Comparison of ENCODE assay signal across 8 mouse cellular contexts in genomic region chr15:78835200-78836085, GRCm38 (mm10). TPM values are rescaled to one million over a fixed set of nuclear protein-coding genes. Genes with fewer than 3 reads are reported as not detected.
A peak's percentile ranks its signal among the peaks of the same experiment; 100 is the strongest.
DNase-seq lines count a peak whose midpoint lies in the region; ATAC-seq and TF ChIP-seq lines count a peak whose summit lies in the region.

No protein-coding gene starts in this region.

- H3K9me3 ChIP-seq in hindbrain, embryonic 10.5 days: peaks cover 4% of the 10 kb centered on the region; the same call in 1 of the 2 replicates
- H3K9me3 ChIP-seq in limb, embryonic 13.5 days: no peaks in the 10 kb centered on the region
- 0 out of 2 replicates have a peak, but pooled peaks cover 2% of the 10 kb centered on the region for H3K9me3 ChIP-seq in midbrain, embryonic 12.5 days

- 6% methylated on average over 12 of the region's 12 CpGs for WGBS in hindbrain, embryonic 10.5 days
- 16% methylated on average over 12 of the region's 12 CpGs for WGBS in limb, embryonic 13.5 days
- WGBS in midbrain, embryonic 12.5 days: 7% methylated on average over 12 of the region's 12 CpGs

- no peak for TF ChIP-seq CTCF in C2C12 (IDR thresholded peaks at IDR 0.05; ENCODE audit: control insufficient read depth, insufficient read depth, insufficient read length)
- TF ChIP-seq CTCF in embryonic fibroblast, embryonic 13.5 days (IDR thresholded peaks at IDR 0.05; ENCODE audit: borderline replicate concordance, insufficient read depth, low read length): no peak

- peak overlapping the region; percentile 61 for H3ac ChIP-seq in C2C12 (ENCODE audit: control insufficient read depth, insufficient read length, low read depth)

- DNase-seq in adrenal gland, adult 2 months: peak; percentile 63
- peak; percentile 58 for DNase-seq in hindbrain, embryonic 10.5 days (ENCODE audit: low spot score)
- no peak for DNase-seq in layer of hippocampus, adult 8-10 months (ENCODE audit: low spot score in 2 of 2)
- DNase-seq in urinary bladder, adult 18-20 months (ENCODE audit: low spot score in 2 of 2): no peak

- peaks cover 11% of the 10 kb centered on the region for H3K4me1 ChIP-seq in embryonic fibroblast, embryonic 13.5 days (ENCODE audit: control insufficient read depth, insufficient read depth, low read length)
- H3K4me1 ChIP-seq in hindbrain, embryonic 10.5 days (replicated peaks): peaks cover 76% of the 10 kb centered on the region
- H3K4me1 ChIP-seq in limb, embryonic 13.5 days: peaks cover 70% of the 10 kb centered on the region
- peaks cover 50% of the 10 kb centered on the region for H3K4me1 ChIP-seq in midbrain, embryonic 12.5 days

- H3K79me3 ChIP-seq in C2C12 (ENCODE audit: low read depth): no peaks in the 10 kb centered on the region

- no peaks in the 10 kb centered on the region for H3K27me3 ChIP-seq in C2C12 (ENCODE audit: control insufficient read depth, insufficient read depth, insufficient read length)
- peaks cover 5% of the 10 kb centered on the region; the same call in 1 of the 2 replicates for H3K27me3 ChIP-seq in hindbrain, embryonic 10.5 days (ENCODE audit: insufficient read depth, poor library complexity, severe bottlenecking)
- no peaks in the 10 kb centered on the region for H3K27me3 ChIP-seq in limb, embryonic 13.5 days
- peaks cover 15% of the 10 kb centered on the region for H3K27me3 ChIP-seq in midbrain, embryonic 12.5 days

- no peaks in the 10 kb centered on the region for H3K36me3 ChIP-seq in C2C12 (ENCODE audit: control insufficient read depth, insufficient read depth)
- no peaks in the 10 kb centered on the region for H3K36me3 ChIP-seq in hindbrain, embryonic 10.5 days
- no peaks in the 10 kb centered on the region for H3K36me3 ChIP-seq in limb, embryonic 13.5 days
- H3K36me3 ChIP-seq in midbrain, embryonic 12.5 days: no peaks in the 10 kb centered on the region

- no peaks in the 10 kb centered on the region for H3K79me2 ChIP-seq in C2C12 (ENCODE audit: control insufficient read depth, insufficient read depth)

- 0 out of 2 replicates have a peak overlapping the region, but pooled peaks have one; percentile 8 for H3K9ac ChIP-seq in limb, embryonic 13.5 days
- H3K9ac ChIP-seq in midbrain, embryonic 12.5 days (replicated peaks): peak overlapping the region; percentile 39

- H3K27ac ChIP-seq in embryonic fibroblast, embryonic 13.5 days (ENCODE audit: insufficient read depth, low read length): peak overlapping the region; percentile 60
- peak overlapping the region; percentile 92 for H3K27ac ChIP-seq in hindbrain, embryonic 10.5 days
- H3K27ac ChIP-seq in limb, embryonic 13.5 days: peak overlapping the region; percentile 61
- peak overlapping the region; percentile 63 for H3K27ac ChIP-seq in midbrain, embryonic 12.5 days (replicated peaks)

- no peak for ATAC-seq in limb, embryonic 13.5 days (ENCODE audit: low FRiP score, low read depth)
- ATAC-seq in midbrain, embryonic 12.5 days (ENCODE audit: low FRiP score, low read depth): no peak

- H3K4me2 ChIP-seq in limb, embryonic 13.5 days (replicated peaks): no peak overlapping the region
- no peak overlapping the region for H3K4me2 ChIP-seq in midbrain, embryonic 12.5 days (replicated peaks)

- no peak for TF ChIP-seq POLR2A in embryonic fibroblast, embryonic 13.5 days (IDR thresholded peaks at IDR 0.05; ENCODE audit: low read depth, low read length)

- no peak overlapping the region for H3K4me3 ChIP-seq in C2C12 (ENCODE audit: insufficient read depth, poor library complexity, severe bottlenecking)
- no peak overlapping the region for H3K4me3 ChIP-seq in embryonic fibroblast, embryonic 13.5 days (ENCODE audit: insufficient read depth, low read length)
- H3K4me3 ChIP-seq in hindbrain, embryonic 10.5 days: peak overlapping the region; percentile 7
- no peak overlapping the region for H3K4me3 ChIP-seq in limb, embryonic 13.5 days
- no peak overlapping the region for H3K4me3 ChIP-seq in midbrain, embryonic 12.5 days

TF ChIP-seq in C2C12, 6 proteins besides CTCF, POLR2A, EP300 and RAD21:
- TF ChIP-seq MYOD1 (IDR thresholded peaks at IDR 0.05; ENCODE audit: control insufficient read depth, insufficient read length, low read depth): peak; percentile 13
- no peak for TF ChIP-seq USF1 (IDR thresholded peaks at IDR 0.05; ENCODE audit: low read depth)
- TF ChIP-seq FOSL1 (IDR thresholded peaks at IDR 0.05; ENCODE audit: insufficient read depth, low read length, poor library complexity, severe bottlenecking): no peak
- peak; percentile 87 for TF ChIP-seq MAX (IDR thresholded peaks at IDR 0.05)
- TF ChIP-seq MYOG (IDR thresholded peaks at IDR 0.05; ENCODE audit: control insufficient read depth, extremely low read depth, insufficient read length): no peak
- TF ChIP-seq CEBPB (IDR thresholded peaks at IDR 0.05; ENCODE audit: low read depth): no peak

RNA-seq across cellular contexts. Expression of gene Cdc42ep1, which starts 7.0 kb away (rescaled TPM):
- polyA plus RNA-seq in C2C12 (2012; fragmentation: generic; extraction: Trizol): 55.2 TPM
- 10 to 100 TPM; 36.9 to 57.2 TPM for total RNA-seq in adrenal gland, adult 2 months (2021)
- 100 and 122 TPM in 2 replicates for polyA plus RNA-seq in adrenal gland, adult 2 months (2012; rRNA removed)
- 26.1 and 30.9 TPM in 2 replicates for polyA plus RNA-seq in embryonic fibroblast, embryonic 13.5 days (2011; ENCODE audit: insufficient read length, low read depth, missing spikeins)
- polyA plus RNA-seq in hindbrain, embryonic 10.5 days (2016; fragmentation: Nextera tagmentation; extraction: Ambion mirVana): 19.2 and 19.4 TPM in 2 replicates
- 17.9 and 19.1 TPM in 2 replicates for polyA plus RNA-seq in limb, embryonic 13.5 days (2015; fragmentation: Nextera tagmentation; extraction: Ambion mirVana)
- 11.5 and 11.9 TPM in 2 replicates for polyA plus RNA-seq in midbrain, embryonic 12.5 days (2016; fragmentation: Nextera tagmentation; extraction: Ambion mirVana)
- 10 to 100 TPM; 14.5 to 18.7 (median 16.2) TPM for total RNA-seq in layer of hippocampus, adult 8-10 months (2022)

RNA-seq across cellular contexts. Expression of gene Lgals2, which starts 19.9 kb away (rescaled TPM):
- 1.3 TPM for polyA plus RNA-seq in C2C12 (2012; fragmentation: generic; extraction: Trizol)
- 1 to 10 TPM in 1 of 2 experiments, under 1 TPM in 1; 0.52 to 1.8 TPM for total RNA-seq in adrenal gland, adult 2 months (2021)
- 0.73 and 0.74 TPM in 2 replicates for polyA plus RNA-seq in adrenal gland, adult 2 months (2012; rRNA removed)
- polyA plus RNA-seq in embryonic fibroblast, embryonic 13.5 days (2011; ENCODE audit: insufficient read length, low read depth, missing spikeins): not detected in 2 replicates
- polyA plus RNA-seq in hindbrain, embryonic 10.5 days (2016; fragmentation: Nextera tagmentation; extraction: Ambion mirVana): not detected in 2 replicates
- polyA plus RNA-seq in limb, embryonic 13.5 days (2015; fragmentation: Nextera tagmentation; extraction: Ambion mirVana): 0.47 and 0.53 TPM in 2 replicates
- 0.56 TPM in 1 of 2 replicates, not detected in the other for polyA plus RNA-seq in midbrain, embryonic 12.5 days (2016; fragmentation: Nextera tagmentation; extraction: Ambion mirVana)
- not detected for total RNA-seq in layer of hippocampus, adult 8-10 months (2022)

RNA-seq across cellular contexts. Expression of gene Card10, which starts 32.6 kb away (rescaled TPM):
- polyA plus RNA-seq in C2C12 (2012; fragmentation: generic; extraction: Trizol): 0.73 TPM
- 10 to 100 TPM in 1 of 2 experiments, 1 to 10 TPM in 1; 4.9 to 10.9 TPM for total RNA-seq in adrenal gland, adult 2 months (2021)
- 18.1 and 26.5 TPM in 2 replicates for polyA plus RNA-seq in adrenal gland, adult 2 months (2012; rRNA removed)
- polyA plus RNA-seq in embryonic fibroblast, embryonic 13.5 days (2011; ENCODE audit: insufficient read length, low read depth, missing spikeins): 5.9 and 6.4 TPM in 2 replicates
- 4.3 and 4.5 TPM in 2 replicates for polyA plus RNA-seq in hindbrain, embryonic 10.5 days (2016; fragmentation: Nextera tagmentation; extraction: Ambion mirVana)
- 3.0 TPM in 2 replicates for polyA plus RNA-seq in limb, embryonic 13.5 days (2015; fragmentation: Nextera tagmentation; extraction: Ambion mirVana)
- polyA plus RNA-seq in midbrain, embryonic 12.5 days (2016; fragmentation: Nextera tagmentation; extraction: Ambion mirVana): 2.3 and 2.6 TPM in 2 replicates
- total RNA-seq in layer of hippocampus, adult 8-10 months (2022): 1 to 10 TPM; 6.6 to 8.2 (median 6.9) TPM

RNA-seq across cellular contexts. Expression of gene Gga1, which starts 41.5 kb away (rescaled TPM):
- 71.2 TPM for polyA plus RNA-seq in C2C12 (2012; fragmentation: generic; extraction: Trizol)
- 10 to 100 TPM; 51.9 to 56.2 TPM for total RNA-seq in adrenal gland, adult 2 months (2021)
- polyA plus RNA-seq in adrenal gland, adult 2 months (2012; rRNA removed): 138 and 147 TPM in 2 replicates
- polyA plus RNA-seq in embryonic fibroblast, embryonic 13.5 days (2011; ENCODE audit: insufficient read length, low read depth, missing spikeins): 33.1 and 33.2 TPM in 2 replicates
- polyA plus RNA-seq in hindbrain, embryonic 10.5 days (2016; fragmentation: Nextera tagmentation; extraction: Ambion mirVana): 51.1 and 60.7 TPM in 2 replicates
- 42.0 and 46.5 TPM in 2 replicates for polyA plus RNA-seq in limb, embryonic 13.5 days (2015; fragmentation: Nextera tagmentation; extraction: Ambion mirVana)
- polyA plus RNA-seq in midbrain, embryonic 12.5 days (2016; fragmentation: Nextera tagmentation; extraction: Ambion mirVana): 50.9 and 52.7 TPM in 2 replicates
- total RNA-seq in layer of hippocampus, adult 8-10 months (2022): 10 to 100 TPM; 59.2 to 63.9 (median 62.6) TPM

Comparison
In these comparisons a context has a peak if more than half of its experiments do, and no peak if none do; other contexts are left out.
1. DNase-seq: peak in adrenal gland, adult 2 months (single experiment) and hindbrain, embryonic 10.5 days (single experiment); none in layer of hippocampus, adult 8-10 months (0 of 2) and urinary bladder, adult 18-20 months (0 of 2).
2. Peak in every context shown above with its lines, with median percentiles within 50 percentile points of each other: H3K27ac ChIP-seq.